Mouse (Mus musculus): ENCODE results near the gene Dnah8. TPM values are rescaled to one million over a fixed set of nuclear protein-coding genes. Genes with fewer than 3 reads are reported as not detected.

The Dnah8 gene
- total and polyA plus RNA-seq, 2 experiments from 2014 or later, result 2.1 to 4.9 TPM

DNA sequence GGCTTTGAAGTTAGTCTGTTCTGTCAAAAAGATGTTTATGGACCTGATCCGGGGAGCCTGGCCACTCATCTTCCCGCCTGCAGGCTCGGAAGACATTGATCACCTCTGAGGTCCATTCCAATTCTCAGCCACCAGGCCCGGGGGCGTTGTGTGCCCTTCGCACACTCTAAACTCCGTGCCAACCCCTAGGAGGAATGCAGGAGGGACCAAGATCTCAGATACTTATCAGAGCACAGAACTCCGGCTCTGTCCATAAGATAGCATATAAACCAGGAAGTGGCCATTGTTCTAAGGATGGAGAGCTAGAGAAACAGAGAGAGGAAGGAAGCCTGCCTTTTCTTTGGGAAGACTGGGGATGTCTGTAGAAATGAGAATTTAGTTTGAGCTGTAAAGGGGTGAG is 259.4 kb downstream of the Dnah8 start:
- ATAC-seq (no peak), DNase-seq (ENCODE audit: low spot score) (no peak)
- H3K4me3 ChIP-seq (ENCODE audit: low read length), result no peak overlapping the region
- 71% methylated on average over 8 of the region's 8 CpGs for whole genome bisulfite sequencing
- H3K27ac ChIP-seq, result no peak overlapping the region
- H3K27me3 ChIP-seq (ENCODE audit: insufficient read depth, low read length), result no peaks in the 10 kb centered on the region
- H3K9ac ChIP-seq (replicated peaks; ENCODE audit: low read length), result no peak overlapping the region
- H3K4me1 ChIP-seq (ENCODE audit: insufficient read depth, low read length), result 0 out of 2 replicates have a peak, but pooled peaks cover 4% of the 10 kb centered on the region
- no peaks in the 10 kb centered on the region for H3K9me3 ChIP-seq (ENCODE audit: low read length)
- H3K4me2 ChIP-seq (ENCODE audit: low read depth, low read length), result no peak overlapping the region
- TF ChIP-seq CTCF (IDR thresholded peaks at IDR 0.05; ENCODE audit: low read depth), result no peak
- no peaks in the 10 kb centered on the region for H3K36me3 ChIP-seq (ENCODE audit: insufficient read depth, low read length)

DNA sequence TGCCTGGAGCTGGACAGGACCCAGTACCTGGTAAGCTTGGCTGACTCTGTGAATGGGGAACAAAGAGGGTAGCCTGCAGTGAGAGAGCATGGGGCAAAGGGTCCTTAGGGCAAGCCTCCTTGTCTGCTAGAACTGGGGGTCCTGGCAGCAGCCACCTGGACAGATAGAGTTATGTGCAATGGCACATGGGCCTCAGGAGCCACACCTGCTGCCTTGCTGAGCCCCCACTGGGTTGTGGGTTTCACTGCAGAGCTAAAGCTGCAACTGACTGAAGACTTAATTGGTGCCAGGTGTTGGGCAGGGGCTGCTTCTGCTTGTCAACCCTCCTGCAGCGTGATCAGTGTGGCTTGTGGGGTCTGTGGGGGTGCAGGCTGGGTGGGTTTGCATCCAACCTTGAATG is 267.9 kb downstream of the Dnah8 start:
- no peaks in the 10 kb centered on the region for H3K36me3 ChIP-seq (ENCODE audit: insufficient read depth, low read length)
- ATAC-seq (no peak), DNase-seq (ENCODE audit: low spot score) (no peak)
- no peak overlapping the region for H3K9ac ChIP-seq (replicated peaks; ENCODE audit: low read length)
- no peak overlapping the region for H3K4me3 ChIP-seq (ENCODE audit: low read length)
- WGBS, result 35% methylated on average over 1 of the region's 1 CpGs
- H3K9me3 ChIP-seq (ENCODE audit: low read length), result no peaks in the 10 kb centered on the region
- H3K27ac ChIP-seq, result no peak overlapping the region
- no peak overlapping the region for H3K4me2 ChIP-seq (ENCODE audit: low read depth, low read length)
- no peak for TF ChIP-seq CTCF (IDR thresholded peaks at IDR 0.05; ENCODE audit: low read depth)
- H3K27me3 ChIP-seq (ENCODE audit: insufficient read depth, low read length), result no peaks in the 10 kb centered on the region
- H3K4me1 ChIP-seq (ENCODE audit: insufficient read depth, low read length), result no peaks in the 10 kb centered on the region

DNA sequence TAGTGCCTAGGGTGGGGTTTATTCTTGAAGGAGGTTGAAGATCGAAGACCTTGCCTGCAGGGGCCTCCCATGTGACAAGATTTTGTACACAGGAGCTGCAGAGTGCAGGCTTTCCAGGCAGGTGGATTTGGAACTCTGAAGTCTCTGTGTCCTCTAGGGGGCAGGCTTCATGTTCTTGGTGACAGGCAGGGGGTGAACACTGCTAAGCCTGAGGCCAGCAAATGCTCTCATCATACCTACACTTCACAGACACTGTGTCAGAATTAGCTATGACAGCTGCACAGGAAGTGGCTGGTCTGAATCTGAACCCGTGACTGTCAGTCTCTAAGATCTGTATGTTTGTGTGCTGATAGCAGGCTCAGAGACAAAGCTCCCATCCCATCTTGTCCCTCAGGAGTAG is 268.6 kb downstream of the Dnah8 start:
- H3K4me3 ChIP-seq (ENCODE audit: low read length), result no peak overlapping the region
- H3K9me3 ChIP-seq (ENCODE audit: low read length), result no peaks in the 10 kb centered on the region
- no peak overlapping the region for H3K4me2 ChIP-seq (ENCODE audit: low read depth, low read length)
- ATAC-seq (no peak), DNase-seq (ENCODE audit: low spot score) (peak; percentile 55)
- H3K27me3 ChIP-seq (ENCODE audit: insufficient read depth, low read length), result no peaks in the 10 kb centered on the region
- no peak overlapping the region for H3K27ac ChIP-seq
- H3K4me1 ChIP-seq (ENCODE audit: insufficient read depth, low read length), result no peaks in the 10 kb centered on the region
- H3K9ac ChIP-seq (replicated peaks; ENCODE audit: low read length), result no peak overlapping the region
- peak; percentile 54 for TF ChIP-seq CTCF (IDR thresholded peaks at IDR 0.05; ENCODE audit: low read depth)
- WGBS, result 55% methylated on average over 2 of the region's 2 CpGs
- H3K36me3 ChIP-seq (ENCODE audit: insufficient read depth, low read length), result no peaks in the 10 kb centered on the region

- Histone ChIP-seq H3K36me3 (ENCODE audit: insufficient read depth, low read length) (no peaks in the 10 kb centered on the region), H3K4me2 (ENCODE audit: low read depth, low read length) (no peak overlapping the region), H3K27me3 (ENCODE audit: insufficient read depth, low read length) (0 out of 2 replicates have a peak, but pooled peaks cover 6% of the 10 kb centered on the region), H3K27ac (no peak overlapping the region), H3K4me3 (ENCODE audit: low read length) (no peak overlapping the region), H3K4me1 (ENCODE audit: insufficient read depth, low read length) (peaks cover 6% of the 10 kb centered on the region; the same call in 1 of the 2 replicates), H3K9ac (replicated peaks; ENCODE audit: low read length) (no peak overlapping the region), H3K9me3 (ENCODE audit: low read length) (no peaks in the 10 kb centered on the region)
- WGBS, result 33% methylated on average over 2 of the region's 2 CpGs
- no peak for TF ChIP-seq CTCF (IDR thresholded peaks at IDR 0.05; ENCODE audit: low read depth)
- DNase-seq (ENCODE audit: low spot score) (no peak), ATAC-seq (no peak)
Measured at GRCm38 (mm10) chr17:30897075-30897474, 272.9 kb downstream of the Dnah8 start.

GRCm38 (mm10) chr17:30901627-30902026 is 277.5 kb downstream of the Dnah8 start, which contains the start of gene Glp1r:
Gene Glp1r (plus strand): TSS chr17:30901817.
- DNase-seq (ENCODE audit: low spot score) (no peak), ATAC-seq (peak; percentile 49; the same call in 1 of the 2 replicates)
- WGBS, result under 1% methylated on average over 31 of the region's 37 CpGs
- Histone ChIP-seq H3K9ac (replicated peaks; ENCODE audit: low read length) (peak within 1 kb of the TSS; percentile 38; the same call in 1 of the 2 replicates), H3K9me3 (ENCODE audit: low read length) (no peaks in the 10 kb centered on the region), H3K27me3 (ENCODE audit: insufficient read depth, low read length) (peaks cover 9% of the 10 kb centered on the region; the same call in 1 of the 2 replicates), H3K27ac (no peak within 1 kb of the TSS), H3K4me1 (ENCODE audit: insufficient read depth, low read length) (peaks cover 6% of the 10 kb centered on the region; the same call in 1 of the 2 replicates), H3K4me2 (ENCODE audit: low read depth, low read length) (peak within 1 kb of the TSS; percentile 96), H3K36me3 (ENCODE audit: insufficient read depth, low read length) (no peaks in the 10 kb centered on the region), H3K4me3 (ENCODE audit: low read length) (peak within 1 kb of the TSS; percentile 47)
- no peak for TF ChIP-seq CTCF (IDR thresholded peaks at IDR 0.05; ENCODE audit: low read depth)

- ATAC-seq, result no peak
Measured at GRCm38 (mm10) chr17:30904096-30904495, 279.9 kb downstream of the Dnah8 start.

DNA sequence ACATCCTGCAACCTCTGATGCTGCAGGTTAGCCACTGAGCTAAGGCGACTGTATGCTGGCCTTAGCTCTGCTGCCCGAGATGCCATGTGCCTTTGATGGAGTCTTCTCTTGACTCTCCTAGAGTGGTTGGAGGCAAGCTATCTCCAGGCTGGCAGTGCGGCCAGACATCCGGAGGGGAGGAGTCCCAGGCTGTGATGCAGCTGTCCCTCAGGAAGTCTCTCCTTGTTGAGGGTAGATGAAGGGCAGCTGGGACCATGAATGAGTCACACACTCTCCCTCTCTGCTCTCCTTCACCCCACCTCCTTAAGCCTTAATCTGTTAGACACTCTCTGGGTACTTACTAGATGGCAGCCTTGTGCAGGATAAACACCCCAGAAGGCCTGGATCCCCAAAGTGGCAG is 283.4 kb downstream of the Dnah8 start:
- H3K9me3 ChIP-seq (ENCODE audit: low read length), result no peaks in the 10 kb centered on the region
- 74% methylated on average over 4 of the region's 4 CpGs for WGBS
- no peaks in the 10 kb centered on the region for H3K4me1 ChIP-seq (ENCODE audit: insufficient read depth, low read length)
- H3K4me2 ChIP-seq (ENCODE audit: low read depth, low read length), result no peak overlapping the region
- DNase-seq (ENCODE audit: low spot score) (no peak), ATAC-seq (no peak)
- H3K36me3 ChIP-seq (ENCODE audit: insufficient read depth, low read length), result no peaks in the 10 kb centered on the region
- no peak overlapping the region for H3K9ac ChIP-seq (replicated peaks; ENCODE audit: low read length)
- no peak overlapping the region for H3K4me3 ChIP-seq (ENCODE audit: low read length)
- no peak for TF ChIP-seq CTCF (IDR thresholded peaks at IDR 0.05; ENCODE audit: low read depth)
- H3K27ac ChIP-seq, result no peak overlapping the region
- H3K27me3 ChIP-seq (ENCODE audit: insufficient read depth, low read length), result no peaks in the 10 kb centered on the region

More at GRCm38 (mm10) chr17:30904096-30904495, 279.9 kb downstream of the Dnah8 start:
- Histone ChIP-seq H3K27me3 (ENCODE audit: insufficient read depth, low read length) (peaks cover 9% of the 10 kb centered on the region; the same call in 1 of the 2 replicates), H3K4me3 (ENCODE audit: low read length) (no peak overlapping the region), H3K36me3 (ENCODE audit: insufficient read depth, low read length) (no peaks in the 10 kb centered on the region), H3K9me3 (ENCODE audit: low read length) (no peaks in the 10 kb centered on the region), H3K9ac (replicated peaks; ENCODE audit: low read length) (no peak overlapping the region), H3K4me1 (ENCODE audit: insufficient read depth, low read length) (peaks cover 6% of the 10 kb centered on the region; the same call in 1 of the 2 replicates), H3K27ac (no peak overlapping the region), H3K4me2 (ENCODE audit: low read depth, low read length) (no peak overlapping the region)
- WGBS, result 59% methylated on average over 2 of the region's 2 CpGs
- DNase-seq (ENCODE audit: low spot score), result no peak
- TF ChIP-seq CTCF (IDR thresholded peaks at IDR 0.05; ENCODE audit: low read depth), result no peak
